Mouse (Mus musculus) midbrain, postnatal 0 days (tissue): ENCODE data around the gene Eme1. TPM values are rescaled to one million over a fixed set of nuclear protein-coding genes. Genes with fewer than 3 reads are reported as not detected.

Source experiments
- ATAC-seq: fragments of 200-750 bp; cut with Nextera tagmentation; 2 replicates; pipeline ENCODE4 v1.8.0; 2017; ENCODE audit warnings: moderate number of reproducible peaks, mild to moderate bottlenecking, moderate TSS enrichment, moderate library complexity; ENCODE audit not compliant: low FRiP score
- DNase-seq: peaks from one replicate; pipeline ENCODE4 v3.0.0-alpha.2; 2015; ENCODE audit warnings: low spot score
- H3K27ac ChIP-seq: fragments of 300-500 bp; sonication (generic); 2 replicates; pipeline ENCODE4 v1.5.1; 2014; ENCODE audit warnings: low read depth, mild to moderate bottlenecking, low read length, mixed read lengths
- H3K27me3 ChIP-seq: fragments of 300-500 bp; sonication (generic); 2 replicates; pipeline ENCODE4 v1.6.1; 2014; ENCODE audit warnings: low read length, control low read depth, mixed read lengths; ENCODE audit not compliant: insufficient read depth
- H3K36me3 ChIP-seq: fragments of 300-500 bp; sonication (generic); 2 replicates; pipeline ENCODE4 v1.6.1; 2014; ENCODE audit warnings: low read length, control low read depth, mixed read lengths; ENCODE audit not compliant: insufficient read depth
- H3K4me1 ChIP-seq: fragments of 300-500 bp; sonication (generic); 2 replicates; pipeline ENCODE4 v1.6.1; 2014; ENCODE audit warnings: mild to moderate bottlenecking, control low read depth, antibody characterized with exemption, low read length, mixed read lengths; ENCODE audit not compliant: insufficient read depth
- H3K4me2 ChIP-seq: fragments of 300-500 bp; sonication (generic); 2 replicates; pipeline ENCODE4 v1.6.1; 2014; ENCODE audit warnings: low read depth, mild to moderate bottlenecking, low read length, mixed read lengths; ENCODE audit not compliant: poor library complexity, severe bottlenecking
- H3K4me3 ChIP-seq: fragments of 300-500 bp; sonication (generic); 2 replicates; pipeline ENCODE4 v1.5.1; 2014; ENCODE audit warnings: low read depth, mild to moderate bottlenecking, low read length, moderate library complexity
- H3K9ac ChIP-seq: fragments of 300-500 bp; sonication (generic); replicated peaks from 2 replicates; pipeline ENCODE4 v1.6.1; 2014; ENCODE audit warnings: mild to moderate bottlenecking, low read length, moderate library complexity, mixed read lengths; ENCODE audit not compliant: poor library complexity, severe bottlenecking
- H3K9me3 ChIP-seq: fragments of 300-500 bp; sonication (generic); 2 replicates; pipeline ENCODE4 v1.6.1; 2016; ENCODE audit warnings: low read length, control low read depth
- CTCF ChIP-seq: IDR thresholded peaks from 2 replicates; pipeline ENCODE4 v1.5.1; 2016; ENCODE audit warnings: antibody characterized with exemption, mild to moderate bottlenecking
- WGBS: fragments of 180-500 bp; shearing (Covaris S2); extraction: QIAGEN DNeasy Blood & Tissue Kit; methylation state at CpG from one replicate; pipeline ENCODE4 v1.1.7; 2014; 5-methylcytosine and 5-hydroxymethylcytosine counted together
- polyA plus RNA-seq: library from polyadenylated mRNA; unstranded; fragments of >200 nt; fragmentation: Nextera tagmentation; extraction: Ambion mirVana; gene quantifications from 2 replicates; pipeline ENCODE4 v1.2.1, GENCODE M21; 2015
- total RNA-seq: library from RNA; depleted of rRNA; stranded (reverse); fragments of >200 nt; gene quantifications from 2 replicates; pipeline ENCODE4 v1.2.3, GENCODE M21; 2014

Gene Eme1
- total and polyA plus RNA-seq, 2 experiments from 2014 or later: 0.49 to 0.75 TPM

GRCm38 (mm10) chr11:94680639-94681038 lies 26.9 kb upstream of the Eme1 start:
- H3K27ac ChIP-seq: no peak overlapping the region
- H3K4me2 ChIP-seq: no peak overlapping the region
- no peaks in the 10 kb centered on the region for H3K27me3 ChIP-seq
- no peaks in the 10 kb centered on the region for H3K36me3 ChIP-seq
- H3K4me3 ChIP-seq: no peak overlapping the region
- TF ChIP-seq CTCF: peak; percentile 27
- H3K4me1 ChIP-seq: peaks cover 8% of the 10 kb centered on the region
- no peak for DNase-seq
- ATAC-seq: no peak
- no peaks in the 10 kb centered on the region for H3K9me3 ChIP-seq
- H3K9ac ChIP-seq: no peak overlapping the region

- WGBS: 26% methylated on average over 15 of the region's 15 CpGs
- Histone ChIP-seq H3K9me3 (no peaks in the 10 kb centered on the region), H3K27me3 (no peaks in the 10 kb centered on the region), H3K4me3 (peak overlapping the region; percentile 95), H3K36me3 (no peaks in the 10 kb centered on the region), H3K4me1 (peaks cover 15% of the 10 kb centered on the region), H3K9ac (peak overlapping the region; percentile 91), H3K4me2 (peak overlapping the region; percentile 85), H3K27ac (peak overlapping the region; percentile 86)
- TF ChIP-seq CTCF: no peak
- ATAC-seq (no peak), DNase-seq (peak; percentile 14)
These were observed 23.9 kb upstream of the Eme1 start for GRCm38 (mm10) chr11:94677607-94678145.

DNA sequence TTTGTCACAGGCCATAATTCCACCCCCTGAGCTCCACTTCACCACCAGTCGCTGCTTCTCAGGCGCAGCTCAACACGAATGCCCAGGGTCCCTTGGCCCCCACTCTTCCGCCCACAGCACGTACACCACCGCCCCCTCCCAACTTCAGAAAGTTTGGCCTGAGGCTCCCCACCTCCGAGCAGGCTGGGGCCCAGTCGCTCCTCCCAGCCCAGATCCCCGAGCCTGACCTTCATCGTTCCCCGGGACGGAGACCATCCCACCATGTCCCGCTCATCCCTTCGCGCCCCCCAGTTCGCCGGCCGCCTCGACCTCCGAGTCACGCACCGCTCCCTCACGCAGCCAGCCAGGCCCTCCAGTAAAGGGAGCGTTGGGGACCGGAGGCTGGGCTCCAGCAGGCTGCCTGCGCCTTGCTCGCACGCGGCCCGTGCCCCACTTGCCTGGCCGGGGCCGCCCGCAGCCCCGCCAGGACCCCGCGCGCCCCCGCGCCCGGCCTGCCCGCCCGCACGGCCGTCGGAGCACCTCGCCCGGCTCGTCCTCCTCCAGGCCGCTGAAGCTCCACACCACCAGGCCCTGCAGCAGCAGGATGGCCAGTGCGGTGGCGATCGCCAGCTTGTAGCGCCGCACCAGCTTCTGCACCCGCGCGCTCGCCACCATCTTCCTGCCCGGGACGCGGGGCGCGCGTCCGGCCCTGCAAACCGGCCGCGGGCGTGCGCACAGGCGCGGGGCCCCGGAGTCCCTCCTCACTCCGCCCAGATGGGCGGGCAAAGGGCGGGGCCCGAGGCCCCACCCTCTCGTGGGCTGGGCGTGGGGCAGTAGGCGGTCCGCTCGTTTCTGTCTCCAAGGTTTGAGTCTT lies 23.2 kb upstream of the Eme1 start, which contains the start of gene Xylt2:
Gene Xylt2, minus strand, starts transcription at position 762 of the 853 bp plus-strand sequence.
- H3K4me3 ChIP-seq: peak within 1 kb of the TSS; percentile 95
- peak within 1 kb of the TSS; percentile 91 for H3K9ac ChIP-seq
- under 1% methylated on average over 37 of the region's 82 CpGs for WGBS
- H3K4me1 ChIP-seq: peaks cover 15% of the 10 kb centered on the region
- H3K36me3 ChIP-seq: no peaks in the 10 kb centered on the region
- ATAC-seq: peak; percentile 95
- peak within 1 kb of the TSS; percentile 86 for H3K27ac ChIP-seq
- no peak for TF ChIP-seq CTCF
- H3K9me3 ChIP-seq: no peaks in the 10 kb centered on the region
- no peaks in the 10 kb centered on the region for H3K27me3 ChIP-seq
- DNase-seq: peak; percentile 96
- peak within 1 kb of the TSS; percentile 85 for H3K4me2 ChIP-seq

DNA sequence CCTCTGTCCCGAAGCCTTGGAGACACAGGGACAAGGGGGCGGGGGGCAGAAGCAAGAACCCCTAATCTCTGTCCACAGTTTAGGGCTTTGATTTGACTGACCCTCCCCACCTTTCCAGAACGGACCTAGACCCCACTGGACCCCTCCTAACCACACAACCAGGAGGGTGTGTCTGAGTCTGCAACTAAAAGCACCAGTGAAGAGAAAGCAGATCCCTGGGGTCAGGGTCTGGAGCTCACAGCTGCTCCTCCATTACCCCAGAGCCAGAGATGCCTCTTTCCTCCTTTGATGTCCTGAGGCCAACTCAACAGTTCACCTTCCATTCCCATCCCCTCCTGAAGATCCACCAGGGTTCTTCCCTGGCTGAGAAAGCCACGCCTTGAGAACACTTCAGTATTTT lies 22.5 kb upstream of the Eme1 start:
- peak overlapping the region; percentile 85 for H3K4me2 ChIP-seq
- peaks cover 15% of the 10 kb centered on the region for H3K4me1 ChIP-seq
- ATAC-seq (no peak), DNase-seq (no peak)
- peak overlapping the region; percentile 91 for H3K9ac ChIP-seq
- no peaks in the 10 kb centered on the region for H3K27me3 ChIP-seq
- TF ChIP-seq CTCF: no peak
- H3K9me3 ChIP-seq: no peaks in the 10 kb centered on the region
- peak overlapping the region; percentile 95 for H3K4me3 ChIP-seq
- no peaks in the 10 kb centered on the region for H3K36me3 ChIP-seq
- no peak overlapping the region for H3K27ac ChIP-seq
- 40% methylated on average over 4 of the region's 4 CpGs for WGBS

DNA sequence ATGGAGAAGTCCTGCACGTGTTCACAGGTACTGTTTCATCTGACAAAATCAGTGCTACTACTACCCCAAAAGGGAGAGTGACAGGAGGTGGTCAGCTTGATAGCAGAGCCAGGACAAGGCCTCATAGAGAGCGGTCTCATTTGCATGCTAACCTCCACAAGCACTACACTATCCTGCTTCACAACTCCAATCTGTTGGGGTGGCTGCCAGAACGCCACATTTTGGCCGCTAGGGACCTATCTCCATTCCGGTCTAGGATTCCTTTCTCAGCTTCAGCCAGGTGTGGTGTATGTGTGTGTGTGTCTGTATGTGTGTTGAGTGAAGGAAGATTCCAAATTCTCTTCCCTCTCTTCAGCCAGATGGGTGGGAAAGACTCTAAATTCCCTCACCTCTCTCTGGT lies 21.7 kb upstream of the Eme1 start:
- ATAC-seq (no peak), DNase-seq (no peak)
- Histone ChIP-seq H3K27me3 (no peaks in the 10 kb centered on the region), H3K36me3 (no peaks in the 10 kb centered on the region), H3K27ac (no peak overlapping the region), H3K4me1 (peaks cover 15% of the 10 kb centered on the region), H3K4me2 (peak overlapping the region; percentile 85; the same call in 1 of the 2 replicates), H3K4me3 (no peak overlapping the region), H3K9me3 (no peaks in the 10 kb centered on the region), H3K9ac (no peak overlapping the region)
- TF ChIP-seq CTCF: no peak
- WGBS: 74% methylated on average over 5 of the region's 5 CpGs

DNA sequence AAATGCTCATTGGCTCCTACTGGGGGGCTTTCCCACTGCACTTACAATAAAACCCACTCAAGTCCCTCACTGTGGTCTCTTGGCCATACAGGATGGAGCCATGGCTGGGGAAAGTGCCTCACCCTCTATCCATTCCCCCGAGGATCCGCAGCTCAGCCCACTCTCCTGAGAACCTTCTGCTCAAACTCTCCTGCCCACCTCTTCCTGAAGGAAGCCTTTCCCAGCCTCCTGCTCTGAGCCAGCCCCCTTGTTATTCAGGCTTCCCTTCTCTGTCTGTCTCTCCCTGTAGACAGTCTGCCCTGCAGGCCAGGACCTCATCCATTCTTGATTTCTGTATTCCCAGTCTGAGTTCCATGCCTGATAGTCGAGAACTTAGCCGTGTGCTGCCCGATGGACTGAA lies 21.2 kb upstream of the Eme1 start:
- Histone ChIP-seq H3K9me3 (no peaks in the 10 kb centered on the region), H3K9ac (0 out of 2 replicates have a peak overlapping the region, but pooled peaks have one; percentile 15), H3K27ac (no peak overlapping the region), H3K4me3 (no peak overlapping the region), H3K4me2 (no peak overlapping the region), H3K27me3 (no peaks in the 10 kb centered on the region), H3K4me1 (peaks cover 15% of the 10 kb centered on the region), H3K36me3 (peaks cover under 1% of the 10 kb centered on the region)
- DNase-seq (no peak), ATAC-seq (no peak)
- 82% methylated on average over 5 of the region's 5 CpGs for WGBS
- TF ChIP-seq CTCF: no peak
